Mouse (Mus musculus): Measurements from ENCODE around the gene Ddrgk1.
"Not testable (repeated sequence)": the region's sequence is repeated elsewhere in the genome, so short reads cannot be mapped to it uniquely, and the experiment has no call there.

Gene Ddrgk1

GRCm38 (mm10) chr2:130653303-130653702, 11.2 kb downstream of the Ddrgk1 start:
- DNase-seq (ENCODE audit: low read depth, low spot score), result no peak

- DNase-seq (ENCODE audit: low read depth, low spot score), result not testable (repeated sequence)
These were observed 15.4 kb downstream of the Ddrgk1 start for GRCm38 (mm10) chr2:130649028-130649427.

DNA sequence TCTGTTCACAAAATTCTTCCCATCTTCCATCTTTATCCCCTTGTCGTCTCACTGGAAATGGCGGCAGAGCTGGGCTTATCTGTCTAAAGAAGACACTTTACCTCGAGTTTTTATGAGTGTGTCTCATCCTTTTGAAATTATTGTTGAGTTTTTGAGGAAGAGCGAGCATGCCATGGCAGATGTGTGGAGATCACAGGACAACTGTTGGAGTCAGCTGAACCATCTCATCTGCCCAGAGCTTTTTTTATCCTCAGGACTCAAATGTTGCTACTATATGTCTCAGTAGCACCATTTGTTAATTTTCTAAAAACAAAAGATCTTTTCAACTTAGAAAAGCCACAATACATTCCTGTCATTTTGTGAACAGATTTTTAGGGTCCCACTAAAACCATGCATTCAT, 19.3 kb downstream of the Ddrgk1 start:
- no peak for DNase-seq (ENCODE audit: low read depth, low spot score)

DNA sequence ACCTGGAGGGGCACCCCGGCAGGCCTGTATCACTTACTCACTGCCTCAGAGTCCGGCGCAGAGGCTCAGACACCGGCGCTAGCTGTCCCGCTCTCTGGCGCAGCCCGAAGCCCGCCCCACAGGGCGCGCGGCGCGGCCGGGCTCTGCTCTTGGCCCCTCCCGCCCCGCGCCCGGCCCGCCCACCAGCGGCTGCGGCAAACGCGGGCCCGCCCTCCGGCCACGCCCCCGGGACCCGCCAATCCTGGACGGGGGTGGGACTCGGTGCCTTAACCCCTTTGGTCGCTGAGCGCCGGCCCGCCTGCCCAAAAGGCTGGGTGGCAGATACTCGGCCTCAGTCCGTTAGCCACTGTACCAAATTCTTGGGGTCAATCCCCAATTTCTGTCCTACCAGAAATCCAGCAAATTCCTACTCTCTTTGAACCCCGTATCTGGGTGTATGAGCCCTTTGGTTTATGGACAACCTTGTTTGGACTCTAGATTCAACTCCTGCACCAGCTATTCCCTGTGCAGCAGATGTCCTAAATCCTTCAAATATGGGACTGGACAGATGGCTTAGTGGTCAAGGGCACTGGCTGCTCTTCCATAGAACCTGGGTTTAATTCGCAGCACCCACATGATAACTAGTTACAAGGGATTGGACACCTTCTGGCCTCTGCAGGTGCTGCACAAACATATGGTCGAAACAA, 21.6 kb downstream of the Ddrgk1 start, which contains the start of gene Lzts3:
Gene Lzts3 (minus strand): TSS at position 120 of the 686 bp plus-strand sequence.
- peak; percentile 77 for DNase-seq (ENCODE audit: low read depth, low spot score)

GRCm38 (mm10) chr2:130642197-130642660, 22.2 kb downstream of the Ddrgk1 start:
- no peak for DNase-seq (ENCODE audit: low read depth, low spot score)

- no peak for DNase-seq (ENCODE audit: low read depth, low spot score)
These were observed 23.0 kb downstream of the Ddrgk1 start for GRCm38 (mm10) chr2:130641351-130642025.

- peak; percentile 51 for DNase-seq (ENCODE audit: low read depth, low spot score)
These were observed 25.2 kb downstream of the Ddrgk1 start for GRCm38 (mm10) chr2:130639276-130639675.

DNA sequence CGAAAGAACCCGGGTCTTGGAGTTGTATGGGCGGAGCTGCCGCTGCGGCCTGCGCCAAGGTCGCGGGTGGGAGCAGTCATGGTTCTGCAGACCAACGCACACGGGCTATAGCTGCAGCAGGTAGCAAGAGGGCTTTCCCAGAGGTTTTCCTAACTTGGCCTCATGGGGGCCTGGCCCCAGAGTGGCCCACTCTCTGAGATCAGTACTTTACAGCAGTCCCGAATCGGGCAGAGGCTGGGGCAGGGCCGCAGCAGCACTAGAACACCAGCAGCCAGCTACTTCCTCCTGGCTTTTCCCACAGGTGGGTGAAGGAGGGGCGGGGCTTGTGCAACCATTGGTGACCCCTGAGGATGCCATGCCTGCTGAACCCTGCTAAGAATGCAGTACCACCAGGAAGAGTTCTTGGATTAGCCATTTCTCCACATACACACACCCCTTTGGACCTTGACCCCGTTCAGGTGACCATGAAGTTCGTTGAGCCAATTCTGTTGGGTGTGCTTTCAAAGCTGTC, 26.3 kb downstream of the Ddrgk1 start:
- peak; percentile 61 for DNase-seq (ENCODE audit: low read depth, low spot score)

- no peak for DNase-seq (ENCODE audit: low read depth, low spot score)
These were observed 28.6 kb downstream of the Ddrgk1 start for GRCm38 (mm10) chr2:130635847-130636246.

DNA sequence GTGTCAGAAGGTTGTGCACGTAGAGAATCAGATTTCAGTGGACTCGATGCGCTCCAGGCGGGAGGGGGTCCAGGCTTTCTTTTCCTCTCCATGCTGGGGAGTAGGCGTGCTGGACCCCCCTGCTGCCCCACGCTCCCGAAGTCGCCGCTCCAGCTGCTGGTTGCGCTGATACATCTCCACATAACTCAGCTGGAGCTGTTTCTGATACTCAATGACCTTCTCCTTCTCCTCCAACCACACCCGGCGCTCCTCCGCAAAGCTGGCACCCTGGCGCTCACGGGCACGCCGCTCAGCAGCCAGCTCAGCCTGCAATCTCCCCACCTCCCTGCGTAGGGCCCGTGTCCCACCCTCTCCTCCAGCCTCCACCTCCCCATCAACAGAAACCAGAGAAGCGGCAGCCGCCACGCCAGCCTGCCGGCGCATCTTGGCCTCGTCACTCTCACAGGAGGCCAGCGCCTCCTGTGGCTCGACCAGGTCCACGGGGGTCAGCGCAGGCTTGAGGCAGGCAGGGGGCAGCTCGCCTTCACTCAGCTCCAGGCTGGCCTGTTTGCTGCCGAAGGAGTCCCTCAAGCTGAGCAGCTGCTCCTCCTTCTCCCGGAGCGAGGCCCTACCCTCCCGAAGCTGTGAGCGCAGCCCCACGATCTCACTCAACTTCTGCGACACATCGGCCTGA, 29.6 kb downstream of the Ddrgk1 start:
- no peak for DNase-seq (ENCODE audit: low read depth, low spot score)

GRCm38 (mm10) chr2:130634006-130634738, 30.3 kb downstream of the Ddrgk1 start:
- no peak for DNase-seq (ENCODE audit: low read depth, low spot score)

- peak; percentile 68 for DNase-seq (ENCODE audit: low read depth, low spot score)
These were observed 31.4 kb downstream of the Ddrgk1 start for GRCm38 (mm10) chr2:130632887-130633675.

DNA sequence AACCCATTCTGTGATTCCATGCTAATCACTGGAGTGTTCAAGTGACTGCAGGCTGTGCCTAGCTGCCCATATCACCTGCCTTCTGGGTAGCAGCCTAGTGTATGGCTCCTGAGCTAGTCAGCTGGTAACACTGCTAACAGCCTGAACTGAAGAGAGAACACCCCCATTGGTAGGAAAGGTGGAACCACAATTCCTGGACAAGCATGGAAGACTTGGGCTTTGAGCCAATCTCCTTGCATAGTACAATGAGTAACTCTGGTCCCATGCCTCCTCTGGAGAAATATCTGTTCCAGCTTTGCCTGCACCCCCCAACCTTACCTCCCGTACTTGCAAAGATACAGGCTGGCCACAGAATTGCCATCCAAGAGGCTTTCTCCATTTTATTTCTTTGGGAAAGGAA, 32.0 kb downstream of the Ddrgk1 start:
- DNase-seq (ENCODE audit: low read depth, low spot score), result no peak

- DNase-seq (ENCODE audit: low read depth, low spot score), result peak; percentile 86
These were observed 34.6 kb downstream of the Ddrgk1 start, which contains the start of the genes Fastkd5 and Ubox5 for GRCm38 (mm10) chr2:130629839-130630203. Gene Fastkd5, minus strand, starts transcription at chr2:130630027. Gene Ubox5, minus strand, starts transcription at chr2:130630038.

DNA sequence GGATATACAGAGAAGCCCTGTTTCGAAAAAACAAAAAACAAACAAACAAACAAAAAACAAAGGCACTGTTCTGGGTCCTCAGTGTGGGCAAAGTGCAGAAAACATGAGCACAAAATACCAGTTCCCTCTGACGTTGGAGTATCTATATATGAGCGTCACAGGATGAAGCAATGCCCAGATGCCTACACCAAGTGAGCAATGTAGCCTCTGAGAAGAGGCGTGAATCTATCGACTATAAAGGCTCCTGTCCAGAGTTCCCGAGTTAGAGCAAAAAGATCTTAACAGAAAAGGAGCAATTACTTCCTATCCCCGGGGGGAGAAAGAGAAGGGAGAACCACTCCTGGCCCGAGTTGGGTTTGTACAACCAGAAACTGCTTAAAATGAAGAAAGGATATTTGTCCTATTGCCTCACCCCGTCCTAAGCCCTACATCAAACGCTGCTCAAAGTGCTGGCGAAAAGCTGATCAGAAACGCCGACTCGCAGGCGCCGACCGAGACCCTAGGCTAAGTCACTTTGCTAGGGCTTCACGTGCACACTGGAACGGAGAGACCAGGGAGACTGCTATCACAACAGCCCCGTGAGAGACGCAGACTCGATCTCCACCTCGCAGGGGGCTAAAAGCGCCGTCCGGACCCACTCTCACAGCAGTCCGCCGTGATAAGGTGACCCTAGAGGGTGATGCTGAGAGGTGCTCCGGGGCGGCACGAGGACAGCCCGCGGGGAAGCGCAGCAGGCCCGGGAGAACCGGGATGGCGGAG, 35.2 kb downstream of the Ddrgk1 start:
- no peak for DNase-seq (ENCODE audit: low read depth, low spot score)

DNA sequence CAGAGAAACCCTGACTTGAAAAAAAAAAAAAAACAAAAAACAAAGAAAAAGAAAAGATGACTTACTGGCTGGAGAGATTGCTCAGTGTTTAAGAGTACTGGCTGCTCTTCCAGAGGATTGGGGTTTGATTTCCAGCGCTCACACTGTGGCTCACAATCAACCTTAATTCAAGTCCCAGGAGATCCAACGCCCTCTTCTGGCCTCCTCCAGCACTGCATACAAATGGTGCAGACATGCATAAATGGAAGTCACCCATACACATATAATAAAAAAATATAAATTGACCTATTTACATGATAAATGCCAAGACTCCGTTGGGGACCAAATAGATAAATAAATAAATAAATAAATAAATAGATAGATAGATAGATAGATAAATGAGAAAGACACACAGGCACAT, 36.0 kb downstream of the Ddrgk1 start:
- DNase-seq (ENCODE audit: low read depth, low spot score), result peak; percentile 79

DNA sequence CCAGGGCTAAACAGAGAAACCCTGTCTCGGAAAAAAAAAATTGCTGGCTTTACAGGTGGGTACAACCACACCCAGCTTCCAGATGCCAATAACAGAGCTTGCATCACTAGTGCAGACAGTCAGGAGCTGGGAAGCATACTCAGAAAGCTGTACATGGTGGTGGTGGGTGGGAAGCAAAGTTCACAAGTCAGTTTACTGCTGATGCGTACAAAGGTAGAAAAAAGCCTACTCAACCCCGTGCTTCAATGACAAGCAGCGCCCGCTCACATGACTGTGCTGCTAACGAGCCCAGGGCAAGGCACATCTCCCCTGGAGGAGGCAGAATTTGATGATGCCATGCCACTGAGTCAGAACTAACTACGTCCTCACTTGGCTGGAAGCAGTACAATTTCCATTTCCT, 45.5 kb downstream of the Ddrgk1 start:
- no peak for DNase-seq (ENCODE audit: low read depth, low spot score)

GRCm38 (mm10) chr2:130613091-130613490, 51.4 kb downstream of the Ddrgk1 start:
- peak; percentile 64 for DNase-seq (ENCODE audit: low read depth, low spot score)
